Mouse (Mus musculus) erythroblast, embryonic 14.5 days (primary cell): ENCODE results near the gene Gm37240. TPM values are rescaled to one million over a fixed set of nuclear protein-coding genes. Genes with fewer than 3 reads are reported as not detected.

Source experiments
- H3K27me3 ChIP-seq: 2 replicates; pipeline ENCODE4 v1.6.1; 2012; ENCODE audit warnings: inconsistent platforms; ENCODE audit not compliant: control insufficient read depth
- H3K36me3 ChIP-seq: 2 replicates; pipeline ENCODE4 v1.6.1; 2012; ENCODE audit warnings: mild to moderate bottlenecking, inconsistent platforms; ENCODE audit not compliant: control insufficient read depth
- H3K4me1 ChIP-seq: 2 replicates; pipeline ENCODE4 v1.6.1; 2012; ENCODE audit warnings: inconsistent platforms; ENCODE audit not compliant: control insufficient read depth
- H3K4me3 ChIP-seq: replicated peaks from 2 replicates; pipeline ENCODE3; 2012; ENCODE audit warnings: moderate library complexity, mild to moderate bottlenecking, inconsistent platforms
- H3K9me3 ChIP-seq: 2 replicates; pipeline ENCODE4 v1.6.1; 2012; ENCODE audit warnings: low read length, inconsistent platforms, mixed read lengths; ENCODE audit not compliant: control insufficient read depth
- GATA1 ChIP-seq: IDR thresholded peaks from 2 replicates; pipeline ENCODE4 v1.6.1; 2012; ENCODE audit warnings: low read length, inconsistent platforms, mixed read lengths
- TAL1 ChIP-seq: IDR thresholded peaks from 3 replicates; pipeline ENCODE4 v1.6.1; 2012; ENCODE audit warnings: low read length, inconsistent platforms, mixed read lengths
- polyA plus RNA-seq: library from polyadenylated mRNA; stranded (reverse); fragments of >175 nt; gene quantifications from 2 replicates; pipeline ENCODE4 v1.2.3, GENCODE M21; 2012

The Gm37240 gene
- polyA plus RNA-seq, 1 experiment = not detected

GRCm38 (mm10) chr3:85543652-85544051 lies 343.7 kb downstream of the Gm37240 start:
- Histone ChIP-seq H3K4me1 (no peaks in the 10 kb centered on the region), H3K27me3 (no peaks in the 10 kb centered on the region), H3K9me3 (no peaks in the 10 kb centered on the region), H3K4me3 (no peak overlapping the region), H3K36me3 (no peaks in the 10 kb centered on the region)
- TF ChIP-seq GATA1 (no peak), TAL1 (no peak)

- Histone ChIP-seq H3K4me3 (no peak overlapping the region), H3K4me1 (no peaks in the 10 kb centered on the region), H3K27me3 (no peaks in the 10 kb centered on the region), H3K9me3 (no peaks in the 10 kb centered on the region), H3K36me3 (no peaks in the 10 kb centered on the region)
- TF ChIP-seq TAL1 (no peak), GATA1 (no peak)
These were observed 344.6 kb downstream of the Gm37240 start for GRCm38 (mm10) chr3:85542765-85543164.

DNA sequence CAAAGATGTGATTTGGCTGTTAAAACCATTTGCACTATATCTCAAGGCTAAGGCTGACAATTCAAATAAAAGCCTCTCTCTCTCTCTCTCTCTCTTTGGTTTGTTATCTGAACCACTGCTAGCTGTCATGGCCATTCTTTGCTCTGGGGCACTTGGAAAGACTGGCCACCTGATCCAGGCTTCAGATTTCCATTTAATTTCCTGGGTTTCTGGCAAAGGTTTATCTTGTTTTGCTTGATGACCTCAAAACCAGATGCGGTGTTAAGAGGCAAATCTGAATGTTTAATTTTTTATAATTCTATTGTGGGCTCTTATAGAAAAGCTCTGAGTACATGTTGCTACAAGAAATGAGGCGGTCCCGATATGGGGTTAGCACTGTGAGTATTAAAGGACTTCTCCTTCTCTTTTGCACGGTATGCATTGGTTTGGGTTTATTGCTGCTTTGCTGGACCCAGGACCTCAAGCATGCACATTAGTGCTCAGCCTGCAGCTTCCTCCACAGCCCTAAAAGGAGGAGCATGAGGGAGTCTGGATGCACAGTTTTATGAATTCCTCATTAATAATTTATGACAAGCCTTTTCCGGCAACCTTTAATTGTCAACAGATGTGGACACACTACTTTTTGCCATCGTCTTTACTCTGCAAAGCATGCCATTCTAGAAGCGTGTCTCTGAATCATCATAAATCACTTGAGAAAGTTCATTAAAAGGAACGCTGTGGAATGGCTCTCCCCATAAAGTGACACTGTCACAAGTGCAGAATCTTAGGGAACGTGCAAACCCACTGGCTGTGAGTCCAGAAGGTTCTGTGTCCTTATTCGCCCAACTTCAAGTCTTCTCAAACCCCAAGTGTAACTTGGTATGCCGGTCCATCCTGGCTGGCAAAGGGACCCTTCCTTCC lies 351.4 kb downstream of the Gm37240 start:
- no peaks in the 10 kb centered on the region for H3K4me1 ChIP-seq
- H3K9me3 ChIP-seq = no peaks in the 10 kb centered on the region
- no peak overlapping the region for H3K4me3 ChIP-seq
- no peaks in the 10 kb centered on the region for H3K27me3 ChIP-seq
- no peak for TF ChIP-seq GATA1
- TF ChIP-seq TAL1 = no peak
- H3K36me3 ChIP-seq = no peaks in the 10 kb centered on the region

DNA sequence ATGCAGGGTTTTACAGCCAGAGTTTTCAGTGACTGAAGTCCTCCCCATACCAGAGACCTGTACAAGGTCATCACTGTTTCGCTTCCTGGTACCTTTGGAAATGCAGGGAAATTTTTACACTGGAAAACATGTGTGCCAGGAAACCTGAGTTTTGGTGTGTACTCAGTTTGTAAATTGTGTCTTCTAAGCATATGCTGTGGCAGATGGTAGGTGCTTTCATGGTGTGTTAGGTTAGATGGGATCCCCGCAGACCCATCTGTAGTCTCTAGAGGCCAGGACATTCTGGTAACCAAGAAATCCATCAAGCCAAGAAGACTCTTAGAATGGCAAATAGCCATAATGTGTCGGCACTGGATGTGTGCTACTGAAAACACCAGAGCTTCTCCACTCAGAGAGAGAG lies 352.3 kb downstream of the Gm37240 start:
- no peak for TF ChIP-seq TAL1
- TF ChIP-seq GATA1 = no peak
- no peaks in the 10 kb centered on the region for H3K36me3 ChIP-seq
- H3K4me3 ChIP-seq = no peak overlapping the region
- H3K27me3 ChIP-seq = no peaks in the 10 kb centered on the region
- no peaks in the 10 kb centered on the region for H3K4me1 ChIP-seq
- H3K9me3 ChIP-seq = no peaks in the 10 kb centered on the region

DNA sequence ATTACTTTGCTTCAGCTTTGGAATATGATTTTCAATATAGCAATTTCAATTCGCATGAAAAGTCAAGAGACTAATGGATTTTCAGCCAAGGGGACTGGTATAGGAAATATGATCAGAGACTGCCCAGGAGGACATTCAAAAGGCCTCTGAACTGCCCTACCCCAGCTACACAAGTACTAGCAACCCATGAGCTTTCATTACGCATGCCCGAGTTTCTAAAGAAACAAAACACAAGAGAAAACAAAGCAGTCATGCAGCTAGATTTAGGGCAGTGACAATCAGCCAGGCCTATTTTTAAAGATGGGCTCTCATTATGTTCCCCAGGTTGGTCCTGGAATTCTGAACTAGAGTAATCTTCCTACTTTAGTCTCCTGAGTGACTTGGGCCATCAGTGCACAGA lies 354.9 kb downstream of the Gm37240 start:
- no peaks in the 10 kb centered on the region for H3K9me3 ChIP-seq
- no peak overlapping the region for H3K4me3 ChIP-seq
- no peaks in the 10 kb centered on the region for H3K27me3 ChIP-seq
- H3K4me1 ChIP-seq = no peaks in the 10 kb centered on the region
- H3K36me3 ChIP-seq = no peaks in the 10 kb centered on the region
- TF ChIP-seq GATA1 (no peak), TAL1 (no peak)

DNA sequence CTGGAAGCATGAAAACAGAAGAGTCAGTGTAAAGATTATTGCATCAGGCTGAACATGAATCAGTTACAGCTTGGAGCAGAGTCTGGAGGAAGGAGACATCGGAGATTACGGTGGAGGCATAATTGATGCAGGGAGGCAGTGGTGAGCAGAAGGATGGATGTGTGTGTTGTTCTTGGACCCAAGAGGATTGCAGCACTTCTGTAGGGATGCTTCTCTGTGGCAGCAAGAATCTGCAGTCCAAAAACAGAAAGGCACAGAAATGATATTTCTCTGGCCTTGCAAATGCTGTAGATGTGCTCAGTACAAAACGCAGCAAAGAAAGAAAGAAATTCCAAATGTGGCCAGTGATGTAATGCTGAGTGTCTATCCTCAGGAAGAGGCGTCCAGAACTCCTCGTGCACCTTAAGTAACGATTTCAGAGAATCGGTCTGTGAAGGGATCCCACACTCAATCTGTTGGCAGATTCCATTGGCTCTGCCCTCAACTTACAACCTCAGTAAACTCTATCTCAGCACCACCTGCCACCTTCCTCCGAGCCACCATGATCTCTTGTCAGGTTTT lies 356.6 kb downstream of the Gm37240 start:
- no peaks in the 10 kb centered on the region for H3K4me1 ChIP-seq
- TF ChIP-seq TAL1 (no peak), GATA1 (no peak)

GRCm38 (mm10) chr3:85521311-85521907 lies 365.9 kb downstream of the Gm37240 start:
- TF ChIP-seq TAL1 (no peak), GATA1 (no peak)

More for the DNA sequence above, 356.6 kb downstream of the Gm37240 start:
- Histone ChIP-seq H3K4me3 (no peak overlapping the region), H3K27me3 (no peaks in the 10 kb centered on the region), H3K9me3 (no peaks in the 10 kb centered on the region), H3K36me3 (no peaks in the 10 kb centered on the region)

DNA sequence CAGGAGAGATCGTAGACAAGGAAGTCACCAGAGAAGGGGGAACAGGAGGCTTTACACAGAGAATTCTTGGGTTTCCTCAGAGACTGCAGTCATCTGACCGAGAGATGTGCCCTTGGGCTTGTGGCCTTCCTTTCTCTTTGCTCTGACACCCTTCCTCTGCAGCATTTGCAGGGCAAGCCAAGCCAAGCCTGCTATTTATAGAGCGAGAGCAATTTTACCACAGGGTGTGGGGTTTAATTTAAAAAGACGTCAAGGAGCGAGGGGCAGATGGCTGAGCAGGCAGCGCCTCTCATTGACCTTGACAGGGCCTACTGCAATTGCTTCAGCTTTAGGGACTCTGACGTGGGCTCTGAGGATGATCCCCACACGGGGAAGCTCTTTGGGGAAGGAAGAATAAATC lies 368.6 kb downstream of the Gm37240 start:
- H3K36me3 ChIP-seq = no peaks in the 10 kb centered on the region
- no peaks in the 10 kb centered on the region for H3K9me3 ChIP-seq
- TF ChIP-seq TAL1 (no peak), GATA1 (no peak)
- H3K4me3 ChIP-seq = no peak overlapping the region
- H3K4me1 ChIP-seq = no peaks in the 10 kb centered on the region
- no peaks in the 10 kb centered on the region for H3K27me3 ChIP-seq

More at GRCm38 (mm10) chr3:85521311-85521907, 365.9 kb downstream of the Gm37240 start:
- no peaks in the 10 kb centered on the region for H3K36me3 ChIP-seq
- H3K4me3 ChIP-seq = no peak overlapping the region
- H3K27me3 ChIP-seq = no peaks in the 10 kb centered on the region
- H3K9me3 ChIP-seq = no peaks in the 10 kb centered on the region
- H3K4me1 ChIP-seq = no peaks in the 10 kb centered on the region

GRCm38 (mm10) chr3:85518072-85518471 lies 369.2 kb downstream of the Gm37240 start:
- H3K27me3 ChIP-seq = no peaks in the 10 kb centered on the region
- TF ChIP-seq GATA1 (no peak), TAL1 (no peak)
- H3K4me1 ChIP-seq = no peaks in the 10 kb centered on the region
- H3K36me3 ChIP-seq = no peaks in the 10 kb centered on the region
- no peaks in the 10 kb centered on the region for H3K9me3 ChIP-seq
- H3K4me3 ChIP-seq = no peak overlapping the region
